Mouse (Mus musculus): ENCODE results near the gene Cacna1c. TPM values are rescaled to one million over a fixed set of nuclear protein-coding genes. Genes with fewer than 3 reads are reported as not detected.

Gene Cacna1c
- polyA plus RNA-seq, 1 experiment = 1.0 TPM

DNA sequence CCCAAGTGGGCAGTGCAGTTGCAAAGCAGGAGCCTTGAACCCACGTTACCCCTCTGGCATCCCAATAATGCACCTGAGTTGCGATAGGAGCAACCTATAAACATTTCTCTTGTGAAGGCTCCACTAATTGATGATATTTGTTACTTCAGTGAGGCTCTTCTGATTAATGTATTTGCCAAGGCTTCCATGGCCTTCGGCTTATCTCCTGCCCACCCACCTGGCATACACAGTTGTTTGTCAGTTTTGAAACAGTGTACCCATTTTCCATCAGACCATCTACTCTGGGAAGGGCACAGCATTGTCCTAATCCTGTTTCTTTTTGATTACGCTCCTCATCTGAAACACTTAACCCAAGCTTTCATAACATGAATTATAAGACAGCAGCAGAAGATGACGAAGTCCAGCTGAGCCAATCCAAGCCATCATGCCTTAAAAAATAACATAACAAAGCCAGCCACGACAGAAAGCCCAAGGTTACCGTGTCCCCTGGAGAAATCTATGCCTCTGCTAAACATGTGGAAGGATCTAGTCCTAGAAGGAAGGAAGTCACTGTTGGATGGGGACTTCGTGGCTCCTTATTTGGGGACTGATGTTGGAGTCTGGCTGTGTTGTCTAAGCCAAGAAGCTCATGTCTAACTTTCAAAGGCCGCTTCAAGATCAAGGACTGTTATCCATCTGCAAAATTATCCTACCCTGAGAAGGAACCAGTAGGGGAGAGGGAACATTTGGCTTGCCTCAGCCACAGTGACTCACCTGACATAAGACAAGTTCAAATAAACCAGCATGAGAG is 201.8 kb downstream of the Cacna1c start:
- no peak overlapping the region for H3K27ac ChIP-seq (ENCODE audit: insufficient read depth, low read length)
- no peaks in the 10 kb centered on the region for H3K9me3 ChIP-seq (replicated peaks; ENCODE audit: control insufficient read depth, insufficient read depth, low read length, poor library complexity, severe bottlenecking)
- no peaks in the 10 kb centered on the region for H3K27me3 ChIP-seq (ENCODE audit: control insufficient read depth, insufficient read depth, low read length, poor library complexity, severe bottlenecking)
- H3K4me1 ChIP-seq (ENCODE audit: control insufficient read depth, insufficient read depth, low read length) = no peaks in the 10 kb centered on the region
- no peak overlapping the region for H3K9ac ChIP-seq (ENCODE audit: low read depth, poor library complexity, severe bottlenecking)
- H3K4me3 ChIP-seq (ENCODE audit: low read depth, low read length) = no peak overlapping the region
- no peaks in the 10 kb centered on the region for H3K36me3 ChIP-seq (ENCODE audit: control insufficient read depth, insufficient read depth, low read length, poor library complexity, severe bottlenecking)
- no peak for TF ChIP-seq EP300 (IDR thresholded peaks at IDR 0.05; ENCODE audit: insufficient read depth, low read depth, low read length)
- TF ChIP-seq CTCF (IDR thresholded peaks at IDR 0.05; ENCODE audit: low read depth, low read length) = no peak
- TF ChIP-seq POLR2A (IDR thresholded peaks at IDR 0.05; ENCODE audit: insufficient read depth, low read length) = no peak

DNA sequence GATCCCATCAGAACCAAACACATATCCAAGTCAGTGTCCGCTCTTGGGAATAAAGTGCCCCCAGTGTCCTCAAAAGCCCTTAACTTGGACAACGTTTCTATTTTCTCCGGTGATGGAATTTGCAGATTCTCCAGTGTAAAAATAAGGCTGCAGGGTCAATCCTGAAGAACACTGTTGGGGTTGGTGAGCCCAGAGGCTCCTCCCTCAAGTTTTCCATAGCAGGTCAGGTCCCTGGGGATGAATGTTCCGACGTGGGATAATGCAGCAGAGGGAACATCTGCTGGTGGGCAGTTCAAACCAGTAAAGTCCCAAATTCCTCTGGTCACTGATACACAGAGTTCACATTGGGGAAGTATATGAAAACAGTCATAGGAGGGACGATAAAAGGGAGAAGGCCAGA is 203.8 kb downstream of the Cacna1c start:
- H3K27ac ChIP-seq (ENCODE audit: insufficient read depth, low read length) = no peak overlapping the region
- TF ChIP-seq CTCF (IDR thresholded peaks at IDR 0.05; ENCODE audit: low read depth, low read length) (no peak), EP300 (IDR thresholded peaks at IDR 0.05; ENCODE audit: insufficient read depth, low read depth, low read length) (no peak), POLR2A (IDR thresholded peaks at IDR 0.05; ENCODE audit: insufficient read depth, low read length) (no peak)

GRCm38 (mm10) chr6:118989999-118990776 is 206.0 kb downstream of the Cacna1c start:
- H3K27ac ChIP-seq (ENCODE audit: insufficient read depth, low read length) = no peak overlapping the region
- H3K4me3 ChIP-seq (ENCODE audit: low read depth, low read length) = no peak overlapping the region

More for the DNA sequence above, 203.8 kb downstream of the Cacna1c start:
- Histone ChIP-seq H3K36me3 (ENCODE audit: control insufficient read depth, insufficient read depth, low read length, poor library complexity, severe bottlenecking) (no peaks in the 10 kb centered on the region), H3K9me3 (replicated peaks; ENCODE audit: control insufficient read depth, insufficient read depth, low read length, poor library complexity, severe bottlenecking) (no peaks in the 10 kb centered on the region), H3K9ac (ENCODE audit: low read depth, poor library complexity, severe bottlenecking) (no peak overlapping the region), H3K27me3 (ENCODE audit: control insufficient read depth, insufficient read depth, low read length, poor library complexity, severe bottlenecking) (no peaks in the 10 kb centered on the region; the same call in 1 of the 2 replicates), H3K4me1 (ENCODE audit: control insufficient read depth, insufficient read depth, low read length) (no peaks in the 10 kb centered on the region), H3K4me3 (ENCODE audit: low read depth, low read length) (no peak overlapping the region)

DNA sequence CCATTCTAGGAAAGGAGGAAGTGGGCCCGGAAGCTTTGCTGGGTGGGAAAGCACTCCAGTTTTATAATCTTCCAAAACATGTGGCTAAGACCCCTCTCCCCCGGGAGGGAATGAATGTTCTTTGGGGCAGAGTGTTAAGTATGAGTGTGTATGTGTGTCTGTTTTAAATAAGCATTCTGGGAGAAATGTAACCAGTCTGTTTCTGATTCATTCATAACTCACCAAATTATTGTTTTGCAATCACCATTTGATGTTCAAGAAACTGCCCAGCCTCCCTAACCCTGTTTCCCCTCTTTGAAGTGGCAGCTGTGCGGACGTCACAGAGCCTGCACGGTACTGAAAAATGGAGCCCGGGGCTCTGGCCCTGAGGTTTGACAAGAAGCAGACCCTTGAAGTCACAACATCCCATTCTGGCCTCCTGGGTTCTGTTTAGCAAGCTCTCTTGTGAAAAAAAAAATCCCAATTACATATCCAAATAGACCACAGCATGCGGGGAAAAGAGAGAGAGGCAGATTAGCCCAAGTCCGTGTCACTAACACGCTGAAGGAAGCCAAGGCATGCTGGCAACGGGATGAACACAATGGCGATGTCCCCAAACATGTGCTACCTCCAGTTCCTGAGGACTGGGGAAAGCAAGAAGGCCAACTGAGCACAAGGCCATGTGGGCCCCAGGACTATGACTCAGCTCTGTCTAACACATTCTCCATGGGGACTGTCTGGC is 211.9 kb downstream of the Cacna1c start:
- Histone ChIP-seq H3K4me1 (ENCODE audit: control insufficient read depth, insufficient read depth, low read length) (no peaks in the 10 kb centered on the region), H3K36me3 (ENCODE audit: control insufficient read depth, insufficient read depth, low read length, poor library complexity, severe bottlenecking) (no peaks in the 10 kb centered on the region), H3K27ac (ENCODE audit: insufficient read depth, low read length) (no peak overlapping the region), H3K9ac (ENCODE audit: low read depth, poor library complexity, severe bottlenecking) (no peak overlapping the region), H3K27me3 (ENCODE audit: control insufficient read depth, insufficient read depth, low read length, poor library complexity, severe bottlenecking) (no peaks in the 10 kb centered on the region; the same call in 1 of the 2 replicates), H3K4me3 (ENCODE audit: low read depth, low read length) (no peak overlapping the region), H3K9me3 (replicated peaks; ENCODE audit: control insufficient read depth, insufficient read depth, low read length, poor library complexity, severe bottlenecking) (no peaks in the 10 kb centered on the region)
- TF ChIP-seq CTCF (IDR thresholded peaks at IDR 0.05; ENCODE audit: low read depth, low read length) (no peak), EP300 (IDR thresholded peaks at IDR 0.05; ENCODE audit: insufficient read depth, low read depth, low read length) (no peak), POLR2A (IDR thresholded peaks at IDR 0.05; ENCODE audit: insufficient read depth, low read length) (no peak)

More at GRCm38 (mm10) chr6:118989999-118990776, 206.0 kb downstream of the Cacna1c start:
- H3K27me3 ChIP-seq (ENCODE audit: control insufficient read depth, insufficient read depth, low read length, poor library complexity, severe bottlenecking) = no peaks in the 10 kb centered on the region; the same call in 1 of the 2 replicates
- no peaks in the 10 kb centered on the region for H3K4me1 ChIP-seq (ENCODE audit: control insufficient read depth, insufficient read depth, low read length)
- H3K9ac ChIP-seq (ENCODE audit: low read depth, poor library complexity, severe bottlenecking) = no peak overlapping the region
- no peaks in the 10 kb centered on the region for H3K36me3 ChIP-seq (ENCODE audit: control insufficient read depth, insufficient read depth, low read length, poor library complexity, severe bottlenecking)
- TF ChIP-seq CTCF (IDR thresholded peaks at IDR 0.05; ENCODE audit: low read depth, low read length) (no peak), POLR2A (IDR thresholded peaks at IDR 0.05; ENCODE audit: insufficient read depth, low read length) (no peak), EP300 (IDR thresholded peaks at IDR 0.05; ENCODE audit: insufficient read depth, low read depth, low read length) (no peak)
- no peaks in the 10 kb centered on the region for H3K9me3 ChIP-seq (replicated peaks; ENCODE audit: control insufficient read depth, insufficient read depth, low read length, poor library complexity, severe bottlenecking)

DNA sequence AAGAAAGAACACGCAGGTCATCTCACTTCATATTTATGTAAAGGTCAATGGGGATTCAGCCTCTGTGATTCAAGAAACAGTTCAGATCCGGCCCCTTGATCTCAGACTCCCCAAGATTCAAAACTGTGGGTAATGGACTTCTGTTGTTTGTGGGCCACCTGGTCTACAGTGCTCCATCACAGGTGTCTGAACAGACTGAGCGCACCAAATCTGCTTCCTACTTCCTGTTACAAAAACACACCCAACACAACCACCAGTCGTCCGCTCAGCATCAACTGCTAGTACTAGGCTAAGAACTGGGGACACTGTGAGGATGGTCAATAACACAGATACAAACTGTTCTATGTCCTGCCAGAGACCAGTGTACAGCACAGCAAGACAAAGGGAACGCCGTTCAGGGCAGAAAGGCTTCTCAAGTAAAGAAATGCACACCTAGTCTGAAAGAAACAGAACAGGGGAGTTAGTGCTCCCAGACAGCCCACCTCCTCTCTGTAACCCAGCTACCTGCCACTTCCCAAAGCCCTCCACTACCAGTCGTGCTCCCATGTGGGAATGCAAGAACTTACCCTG is 212.7 kb downstream of the Cacna1c start:
- no peak overlapping the region for H3K27ac ChIP-seq (ENCODE audit: insufficient read depth, low read length)
- no peak for TF ChIP-seq EP300 (IDR thresholded peaks at IDR 0.05; ENCODE audit: insufficient read depth, low read depth, low read length)
- TF ChIP-seq CTCF (IDR thresholded peaks at IDR 0.05; ENCODE audit: low read depth, low read length) = no peak
- TF ChIP-seq POLR2A (IDR thresholded peaks at IDR 0.05; ENCODE audit: insufficient read depth, low read length) = no peak
- H3K9ac ChIP-seq (ENCODE audit: low read depth, poor library complexity, severe bottlenecking) = no peak overlapping the region
- no peak overlapping the region for H3K4me3 ChIP-seq (ENCODE audit: low read depth, low read length)
- no peaks in the 10 kb centered on the region for H3K36me3 ChIP-seq (ENCODE audit: control insufficient read depth, insufficient read depth, low read length, poor library complexity, severe bottlenecking)
- H3K27me3 ChIP-seq (ENCODE audit: control insufficient read depth, insufficient read depth, low read length, poor library complexity, severe bottlenecking) = no peaks in the 10 kb centered on the region
- no peaks in the 10 kb centered on the region for H3K4me1 ChIP-seq (ENCODE audit: control insufficient read depth, insufficient read depth, low read length)
- no peaks in the 10 kb centered on the region for H3K9me3 ChIP-seq (replicated peaks; ENCODE audit: control insufficient read depth, insufficient read depth, low read length, poor library complexity, severe bottlenecking)

Measured in ES-Bruce4 (cell line).